Comparison of ENCODE assay signal across 15 mouse cellular contexts in the genomic region with DNA sequence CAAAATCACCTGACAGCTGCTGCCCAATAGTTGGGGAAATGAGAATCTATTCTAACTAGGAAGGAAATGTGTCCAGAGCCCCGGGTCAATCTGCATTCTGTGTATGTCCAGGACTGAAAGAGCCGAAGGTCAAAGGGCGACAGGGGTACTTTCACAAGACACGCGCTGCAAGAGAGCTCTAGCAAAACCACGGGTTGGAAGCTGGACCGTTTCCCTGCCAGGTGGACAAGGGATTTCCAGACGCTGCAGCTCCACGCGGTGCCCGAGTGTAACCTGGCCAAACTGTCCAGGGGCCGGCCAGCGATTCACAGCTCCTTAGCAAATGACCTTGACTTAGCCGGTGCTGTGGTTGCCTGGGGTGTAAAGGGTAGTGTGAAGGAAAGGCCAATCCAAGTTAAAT. TPM values are rescaled to one million over a fixed set of nuclear protein-coding genes. Genes with fewer than 3 reads are reported as not detected.
DNase-seq lines count a peak whose midpoint lies in the region; ATAC-seq and TF ChIP-seq lines count a peak whose summit lies in the region.
"Had no signal": no experiment of that assay in that cellular context is flagged by ENCODE, and none has a peak within 500 bp of the region (broad histone marks: within the 10 kb centered on the region; RNA-seq: fewer than 3 reads in every experiment).

No protein-coding gene starts in this region.

- peak overlapping the region; percentile 9; the same call in 1 of the 2 replicates for H3K9ac ChIP-seq in limb, embryonic 11.5 days (ENCODE audit: low read length)
- H3K9ac ChIP-seq in hindbrain, embryonic 13.5 days = no peak overlapping the region
- H3K9ac ChIP-seq: embryonic facial prominence, embryonic 12.5 days; forebrain, embryonic 15.5 days; limb, embryonic 13.5 days; neural tube, embryonic 15.5 days had no signal

- no peaks in the 10 kb centered on the region for H3K36me3 ChIP-seq in limb, embryonic 11.5 days (ENCODE audit: control insufficient read depth, insufficient read depth, low read length)
- H3K36me3 ChIP-seq in thymus, adult 2 months (ENCODE audit: control insufficient read depth, insufficient read depth, low read length) = no peaks in the 10 kb centered on the region
- peaks cover 13% of the 10 kb centered on the region for H3K36me3 ChIP-seq in hindbrain, embryonic 13.5 days
- H3K36me3 ChIP-seq: forebrain, embryonic 15.5 days; neural tube, embryonic 15.5 days had no signal

- no peaks in the 10 kb centered on the region for H3K9me3 ChIP-seq in limb, embryonic 11.5 days (ENCODE audit: control insufficient read depth, low read length)
- H3K9me3 ChIP-seq in hindbrain, embryonic 13.5 days = no peaks in the 10 kb centered on the region
- H3K9me3 ChIP-seq: embryonic facial prominence, embryonic 12.5 days; forebrain, embryonic 15.5 days; limb, embryonic 13.5 days; neural tube, embryonic 15.5 days had no signal

- ATAC-seq in limb, embryonic 11.5 days (ENCODE audit: insufficient number of reproducible peaks, low FRiP score, low TSS enrichment, low read depth) = no peak
- no peak for ATAC-seq in hindbrain, embryonic 13.5 days (ENCODE audit: low FRiP score)
- ATAC-seq: forebrain, embryonic 15.5 days; inflammation-experienced regulatory T-cells, adult 6 months had no signal

- H3K27ac ChIP-seq in gastrocnemius, adult 2 months = no peak overlapping the region
- no peak overlapping the region for H3K27ac ChIP-seq in limb, embryonic 11.5 days (replicated peaks; ENCODE audit: low read depth, low read length)
- no peak overlapping the region for H3K27ac ChIP-seq in thymus, adult 2 months (ENCODE audit: control insufficient read depth, insufficient read depth, low read length)
- H3K27ac ChIP-seq in hindbrain, embryonic 13.5 days = no peak overlapping the region
- H3K27ac ChIP-seq: embryonic facial prominence, embryonic 12.5 days; forebrain, embryonic 15.5 days; limb, embryonic 13.5 days; neural tube, embryonic 15.5 days had no signal

- WGBS in limb, embryonic 11.5 days = 72% methylated on average over 14 of the region's 14 CpGs
- WGBS in thymus, adult 2 months = 91% methylated on average over 14 of the region's 14 CpGs
- WGBS in hindbrain, embryonic 13.5 days = 71% methylated on average over 14 of the region's 14 CpGs

- intact Hi-C loops in gastrocnemius, adult 2 months (cut with DNase I) = loop anchor here (10.0 kb wide), 1 partner anchor 264 kb away; a partner anchor contains a TSS
- intact Hi-C loops in gastrocnemius, postnatal 14 days (cut with DNase I; ENCODE audit: low total_unique reads) = no loop called here

- TF ChIP-seq CTCF in gastrocnemius, adult 2 months (IDR thresholded peaks at IDR 0.05) = no peak
- no peak for TF ChIP-seq CTCF in thymus, adult 2 months (IDR thresholded peaks at IDR 0.05; ENCODE audit: borderline replicate concordance, control insufficient read depth, extremely low read depth, insufficient read depth, low read length, poor library complexity)

- H3K4me3 ChIP-seq in gastrocnemius, adult 2 months = peak overlapping the region; percentile 35; the same call in 1 of the 2 replicates
- H3K4me3 ChIP-seq in limb, embryonic 11.5 days (ENCODE audit: low read depth, low read length) = no peak overlapping the region
- no peak overlapping the region for H3K4me3 ChIP-seq in thymus, adult 2 months (ENCODE audit: control insufficient read depth, insufficient read depth, low read length)
- no peak overlapping the region for H3K4me3 ChIP-seq in hindbrain, embryonic 13.5 days
- H3K4me3 ChIP-seq: embryonic facial prominence, embryonic 12.5 days; forebrain, embryonic 15.5 days; limb, embryonic 13.5 days; neural tube, embryonic 15.5 days had no signal

- no peak for TF ChIP-seq POLR2A in thymus, adult 2 months (IDR thresholded peaks at IDR 0.05; ENCODE audit: control insufficient read depth, extremely low read depth, insufficient read depth, low read length, poor library complexity)

- DNase-seq in gastrocnemius, adult 2 months = no peak
- no peak for DNase-seq in gastrocnemius, postnatal 14 days
- peak; percentile 13 for DNase-seq in thymus, postnatal 4 days
- DNase-seq in thymus, postnatal 25 days = no peak
- DNase-seq in limb, embryonic 11.5 days (ENCODE audit: low spot score) = no peak
- DNase-seq in yolk sac, embryonic 10.5 days (ENCODE audit: low spot score) = peak; percentile 84
- no peak for DNase-seq in thymus, adult 2 months
- DNase-seq: gastrocnemius, postnatal 25 days had no signal

- H3K4me1 ChIP-seq in limb, embryonic 11.5 days (ENCODE audit: control insufficient read depth, insufficient read depth, low read length) = no peaks in the 10 kb centered on the region
- peaks cover 8% of the 10 kb centered on the region for H3K4me1 ChIP-seq in thymus, adult 2 months (replicated peaks; ENCODE audit: control insufficient read depth, insufficient read depth, low read length)
- peaks cover 9% of the 10 kb centered on the region; the same call in 1 of the 2 replicates for H3K4me1 ChIP-seq in hindbrain, embryonic 13.5 days (replicated peaks)
- H3K4me1 ChIP-seq: embryonic facial prominence, embryonic 12.5 days; forebrain, embryonic 15.5 days; limb, embryonic 13.5 days had no signal

- no peaks in the 10 kb centered on the region for H3K27me3 ChIP-seq in limb, embryonic 11.5 days (ENCODE audit: control insufficient read depth, insufficient read depth, low read length)
- H3K27me3 ChIP-seq in thymus, adult 2 months (ENCODE audit: control insufficient read depth, insufficient read depth, low read length) = no peaks in the 10 kb centered on the region
- H3K27me3 ChIP-seq in hindbrain, embryonic 13.5 days = no peaks in the 10 kb centered on the region
- H3K27me3 ChIP-seq: embryonic facial prominence, embryonic 12.5 days; forebrain, embryonic 15.5 days; limb, embryonic 13.5 days; neural tube, embryonic 15.5 days had no signal

- no peak overlapping the region for H3K4me2 ChIP-seq in limb, embryonic 11.5 days (ENCODE audit: low read depth, severe bottlenecking)
- H3K4me2 ChIP-seq in hindbrain, embryonic 13.5 days = no peak overlapping the region
- H3K4me2 ChIP-seq: embryonic facial prominence, embryonic 12.5 days; forebrain, embryonic 15.5 days; limb, embryonic 13.5 days; neural tube, embryonic 15.5 days had no signal

RNA-seq across cellular contexts. Expression of a gene that starts 19.0 kb away (rescaled TPM):
- under 1 TPM in 1 of 2 experiments, not detected in 1; 0.11 TPM for total RNA-seq in gastrocnemius, adult 2 months (2021)
- total RNA-seq in gastrocnemius, postnatal 14 days (2021) = under 1 TPM in 1 of 2 experiments, not detected in 1; 0.14 TPM
- polyA plus RNA-seq in limb, embryonic 11.5 days (2014; fragmentation: Nextera tagmentation; extraction: Ambion mirVana) = 0.55 and 0.61 TPM in 2 replicates
- 0.05 and 0.24 TPM in 2 replicates for polyA plus RNA-seq in thymus, adult 2 months (2012; rRNA removed)
- polyA plus RNA-seq in hindbrain, embryonic 13.5 days (2015; fragmentation: Nextera tagmentation; extraction: Ambion mirVana) = 4.5 and 5.7 TPM in 2 replicates
- total RNA-seq: gastrocnemius, postnatal 25 days; heart, postnatal 10 days had no signal

Comparison
In these comparisons a context has a peak if more than half of its experiments do, and no peak if none do; other contexts are left out.
1. DNase-seq: peak in thymus, postnatal 4 days (single experiment) and yolk sac, embryonic 10.5 days (single experiment); none in gastrocnemius, adult 2 months (single experiment), gastrocnemius, postnatal 14 days (single experiment), thymus, postnatal 25 days (single experiment), limb, embryonic 11.5 days (single experiment) and thymus, adult 2 months (single experiment).